Mouse (Mus musculus) neural tube, embryonic 15.5 days (tissue): ENCODE data around the gene Tnfrsf12a. TPM values are rescaled to one million over a fixed set of nuclear protein-coding genes. Genes with fewer than 3 reads are reported as not detected.
A peak's percentile ranks its signal among the peaks of the same experiment; 100 is the strongest.

Source experiments
- ATAC-seq: fragments of 200-750 bp; cut with Nextera tagmentation; 2 replicates; pipeline ENCODE4 v1.8.0; 2017; ENCODE audit warnings: mild to moderate bottlenecking, moderate TSS enrichment, moderate library complexity; ENCODE audit not compliant: low FRiP score
- H3K27ac ChIP-seq: fragments of 300-500 bp; sonication (generic); replicated peaks from 2 replicates; pipeline ENCODE4 v1.5.1; 2015; ENCODE audit warnings: mild to moderate bottlenecking, inconsistent platforms
- H3K27me3 ChIP-seq: fragments of 300-500 bp; sonication (generic); replicated peaks from 2 replicates; pipeline ENCODE4 v1.6.1; 2015; ENCODE audit warnings: inconsistent platforms
- H3K36me3 ChIP-seq: fragments of 300-500 bp; sonication (generic); 2 replicates; pipeline ENCODE4 v1.6.1; 2015; ENCODE audit warnings: inconsistent platforms
- H3K4me1 ChIP-seq: fragments of 300-500 bp; sonication (generic); 2 replicates; pipeline ENCODE4 v1.6.1; 2015; ENCODE audit warnings: inconsistent platforms
- H3K4me2 ChIP-seq: fragments of 300-500 bp; sonication (generic); 2 replicates; pipeline ENCODE4 v1.6.1; 2015; ENCODE audit warnings: inconsistent platforms, mild to moderate bottlenecking, moderate library complexity
- H3K4me3 ChIP-seq: fragments of 300-500 bp; sonication (generic); replicated peaks from 2 replicates; pipeline ENCODE4 v1.5.1; 2015; ENCODE audit warnings: mild to moderate bottlenecking, inconsistent platforms
- H3K9ac ChIP-seq: fragments of 300-500 bp; sonication (generic); replicated peaks from 2 replicates; pipeline ENCODE4 v1.6.1; 2015; ENCODE audit warnings: mild to moderate bottlenecking, inconsistent platforms
- H3K9me3 ChIP-seq: fragments of 300-500 bp; sonication (generic); replicated peaks from 2 replicates; pipeline ENCODE4 v1.6.1; 2016; ENCODE audit warnings: inconsistent platforms
- WGBS: fragments of 180-500 bp; shearing (Covaris S2); methylation state at CpG from one replicate; pipeline ENCODE4 v1.1.7; 2015; ENCODE audit warnings: mixed read lengths; 5-methylcytosine and 5-hydroxymethylcytosine counted together
- polyA plus RNA-seq: library from polyadenylated mRNA; unstranded; fragments of >200 nt; fragmentation: Nextera tagmentation; extraction: Ambion mirVana; gene quantifications from 2 replicates; pipeline ENCODE4 v1.2.1, GENCODE M21; 2015

The Tnfrsf12a gene
- 9.1 and 9.5 TPM in 2 replicates for polyA plus RNA-seq

DNA sequence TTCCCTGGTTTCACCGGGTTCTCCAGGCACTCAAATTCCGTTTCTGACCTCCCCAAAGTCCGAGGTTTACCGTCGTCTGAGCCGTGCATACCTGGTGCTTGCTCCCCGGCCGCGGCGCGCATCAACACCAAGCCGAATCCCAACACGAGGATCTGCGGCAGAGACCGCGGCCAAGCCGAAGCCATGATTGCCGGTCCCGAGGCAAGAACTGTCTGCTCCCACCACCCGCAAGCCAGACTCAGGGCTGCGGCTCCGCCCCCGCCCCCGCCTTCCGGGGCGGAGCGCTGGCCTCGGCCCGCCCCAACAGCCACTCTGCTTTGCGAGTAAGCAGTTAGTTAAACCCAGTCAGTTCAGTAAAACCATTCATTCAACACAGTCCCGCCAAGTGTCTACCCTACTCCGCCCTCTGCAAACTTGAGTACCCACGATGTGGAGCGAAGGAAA lies at the start of gene Tnfrsf12a:
TSS of gene Tnfrsf12a (minus strand) at position 233 of the 444 bp plus-strand sequence.
- Histone ChIP-seq H3K4me1 (peaks cover 54% of the 10 kb centered on the region), H3K27ac (no peak within 1 kb of the TSS), H3K9ac (peak within 1 kb of the TSS; percentile 57), H3K4me2 (peak within 1 kb of the TSS; percentile 95), H3K4me3 (peak within 1 kb of the TSS; percentile 53), H3K36me3 (no peaks in the 10 kb centered on the region), H3K27me3 (peaks cover 66% of the 10 kb centered on the region), H3K9me3 (no peaks in the 10 kb centered on the region)
- peak; percentile 21; the same call in 1 of the 2 replicates for ATAC-seq
- under 1% methylated on average over 34 of the region's 34 CpGs for WGBS

GRCm38 (mm10) chr17:23726758-23727142 lies 49.5 kb upstream of the Tnfrsf12a start:
- under 1% methylated on average over 20 of the region's 20 CpGs for WGBS
- peak overlapping the region; percentile 61 for H3K9ac ChIP-seq
- H3K4me1 ChIP-seq, result peaks cover 11% of the 10 kb centered on the region
- no peaks in the 10 kb centered on the region for H3K9me3 ChIP-seq
- no peaks in the 10 kb centered on the region for H3K36me3 ChIP-seq
- peak overlapping the region; percentile 88 for H3K4me3 ChIP-seq
- no peaks in the 10 kb centered on the region for H3K27me3 ChIP-seq
- peak; percentile 82 for ATAC-seq
- peak overlapping the region; percentile 73 for H3K27ac ChIP-seq
- peak overlapping the region; percentile 96 for H3K4me2 ChIP-seq

DNA sequence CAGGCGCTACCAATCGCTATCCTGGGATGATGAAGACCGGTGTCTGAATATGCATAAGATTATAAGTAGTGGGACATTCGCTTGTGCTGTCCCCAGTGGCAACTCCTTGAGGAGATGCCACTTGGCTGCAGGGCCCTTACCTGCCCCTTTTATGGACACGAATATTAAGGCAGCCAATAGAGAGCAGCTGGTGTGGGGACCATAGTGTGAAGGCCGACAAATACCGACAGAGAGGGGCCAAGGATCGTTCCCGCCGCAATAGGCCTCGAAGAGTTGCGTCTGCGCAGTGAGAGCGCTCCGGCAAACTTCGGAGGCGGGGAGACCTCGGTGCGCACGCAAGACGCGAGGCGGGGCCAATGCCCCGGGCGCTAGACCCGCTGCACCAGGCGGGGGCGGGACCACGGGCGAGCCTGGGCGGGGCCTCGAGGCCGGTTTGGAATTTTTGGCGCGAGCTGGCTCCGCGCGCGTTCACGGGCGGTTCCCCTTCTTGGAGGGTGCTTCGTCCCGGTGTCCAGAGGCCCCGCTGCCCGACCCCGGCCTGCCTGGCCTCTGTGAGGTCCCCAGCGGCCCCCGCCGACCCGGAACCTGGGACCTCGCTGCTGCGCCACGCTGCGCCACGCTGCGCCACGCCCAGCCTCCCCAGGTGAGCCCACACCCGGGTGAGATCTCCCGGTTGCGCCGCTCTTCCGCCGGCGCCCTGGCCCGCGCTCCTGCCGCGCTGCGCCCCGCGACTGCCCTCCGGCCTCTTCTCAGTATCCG lies 48.9 kb upstream of the Tnfrsf12a start, which contains the start of gene Pkmyt1:
TSS of gene Pkmyt1 (plus strand) at position 338 of the 759 bp plus-strand sequence.
- under 1% methylated on average over 73 of the region's 73 CpGs for WGBS
- ATAC-seq, result peak; percentile 95
- H3K9ac ChIP-seq, result peak within 1 kb of the TSS; percentile 61

GRCm38 (mm10) chr17:23725477-23725876 lies 48.2 kb upstream of the Tnfrsf12a start:
- Histone ChIP-seq H3K9ac (peak overlapping the region; percentile 44), H3K4me1 (peaks cover 11% of the 10 kb centered on the region), H3K9me3 (no peaks in the 10 kb centered on the region), H3K4me2 (peak overlapping the region; percentile 96), H3K4me3 (peak overlapping the region; percentile 88), H3K27me3 (no peaks in the 10 kb centered on the region), H3K27ac (peak overlapping the region; percentile 73), H3K36me3 (no peaks in the 10 kb centered on the region)
- 59% methylated on average over 4 of the region's 4 CpGs for WGBS
- ATAC-seq, result no peak

More for the DNA sequence above, 48.9 kb upstream of the Tnfrsf12a start, which contains the start of gene Pkmyt1:
- Histone ChIP-seq H3K4me1 (peaks cover 11% of the 10 kb centered on the region), H3K27me3 (no peaks in the 10 kb centered on the region), H3K4me3 (peak within 1 kb of the TSS; percentile 88), H3K9me3 (no peaks in the 10 kb centered on the region), H3K36me3 (no peaks in the 10 kb centered on the region), H3K27ac (peak within 1 kb of the TSS; percentile 73), H3K4me2 (peak within 1 kb of the TSS; percentile 96)

DNA sequence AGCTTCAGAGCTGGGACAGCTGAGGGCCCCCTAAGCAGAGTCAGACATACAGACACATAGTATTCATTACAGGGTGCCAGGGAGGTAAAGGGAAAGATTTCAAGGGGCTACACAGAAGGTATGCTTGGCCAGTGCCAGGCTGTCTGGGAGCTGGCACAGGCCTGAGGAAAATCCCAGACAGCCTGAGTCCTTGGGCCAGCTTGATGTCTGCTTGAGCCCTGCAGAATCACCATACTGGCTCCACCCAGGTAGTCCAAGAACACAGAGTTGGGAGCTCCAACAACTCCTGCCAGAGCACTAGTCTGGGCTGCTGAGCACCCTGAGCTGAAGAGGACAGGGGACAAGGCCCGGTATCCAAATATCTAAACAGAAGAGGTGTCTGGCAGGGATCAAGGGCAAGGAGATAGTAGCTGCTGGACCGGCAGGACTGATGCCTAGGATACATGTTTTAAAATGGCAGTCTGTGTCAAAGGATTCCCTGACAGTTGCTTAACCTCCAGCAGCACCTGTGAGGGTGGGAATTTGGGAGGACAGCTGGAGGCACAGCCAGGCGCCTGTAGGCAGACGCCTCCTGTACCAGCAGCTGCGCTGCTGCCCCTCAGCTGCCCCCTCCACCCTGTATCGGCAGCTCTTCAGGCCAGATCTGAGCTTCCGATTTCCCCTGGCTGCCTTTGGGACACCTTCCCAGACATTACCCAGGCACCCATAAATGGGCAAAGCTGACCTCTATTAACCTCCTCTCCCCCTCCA lies 45.3 kb upstream of the Tnfrsf12a start, which contains the start of gene 1520401A03Rik:
TSS of gene 1520401A03Rik (minus strand) at position 408 of the 750 bp plus-strand sequence.
- H3K9ac ChIP-seq, result no peak within 1 kb of the TSS
- H3K4me3 ChIP-seq, result no peak within 1 kb of the TSS
- H3K36me3 ChIP-seq, result no peaks in the 10 kb centered on the region
- peaks cover 11% of the 10 kb centered on the region for H3K4me1 ChIP-seq
- H3K9me3 ChIP-seq, result no peaks in the 10 kb centered on the region
- no peak within 1 kb of the TSS for H3K4me2 ChIP-seq
- H3K27ac ChIP-seq, result no peak within 1 kb of the TSS
- no peak for ATAC-seq
- H3K27me3 ChIP-seq, result no peaks in the 10 kb centered on the region
- WGBS, result 74% methylated on average over 7 of the region's 7 CpGs

GRCm38 (mm10) chr17:23721886-23722285 lies 44.6 kb upstream of the Tnfrsf12a start:
- 83% methylated on average over 2 of the region's 2 CpGs for WGBS
- no peak overlapping the region for H3K4me3 ChIP-seq
- no peak overlapping the region for H3K27ac ChIP-seq
- H3K27me3 ChIP-seq, result no peaks in the 10 kb centered on the region
- no peak overlapping the region for H3K4me2 ChIP-seq
- H3K36me3 ChIP-seq, result no peaks in the 10 kb centered on the region
- no peaks in the 10 kb centered on the region for H3K9me3 ChIP-seq
- ATAC-seq, result no peak
- H3K9ac ChIP-seq, result no peak overlapping the region
- peaks cover 9% of the 10 kb centered on the region for H3K4me1 ChIP-seq

DNA sequence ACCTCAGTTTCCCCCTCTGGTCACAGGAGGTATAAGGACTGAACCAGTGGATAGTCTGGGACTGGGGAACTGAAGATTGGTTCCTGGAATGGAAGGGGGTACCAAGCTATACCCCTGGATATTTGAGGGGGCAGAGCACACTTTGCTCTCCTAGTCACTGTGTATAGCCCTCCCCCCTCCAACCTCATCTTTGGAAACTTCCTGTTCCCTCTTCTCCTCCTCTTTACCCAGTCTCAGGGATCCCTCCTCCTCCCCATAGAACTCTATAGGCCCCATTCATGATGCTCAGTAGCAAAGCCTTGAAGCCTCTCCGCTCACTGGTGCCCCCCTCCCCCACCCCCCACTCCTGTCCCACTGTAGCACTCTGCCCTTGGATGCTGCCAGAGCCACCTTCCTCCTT lies 42.2 kb upstream of the Tnfrsf12a start:
- Histone ChIP-seq H3K9me3 (no peaks in the 10 kb centered on the region), H3K4me1 (no peaks in the 10 kb centered on the region), H3K27me3 (0 out of 2 replicates have a peak, but pooled peaks cover under 1% of the 10 kb centered on the region), H3K9ac (no peak overlapping the region), H3K36me3 (no peaks in the 10 kb centered on the region), H3K4me3 (no peak overlapping the region), H3K4me2 (no peak overlapping the region), H3K27ac (no peak overlapping the region)
- 0% methylated on average over 1 of the region's 1 CpGs for WGBS
- no peak for ATAC-seq

GRCm38 (mm10) chr17:23717003-23717402 lies 39.7 kb upstream of the Tnfrsf12a start:
- 63% methylated on average over 2 of the region's 2 CpGs for WGBS

DNA sequence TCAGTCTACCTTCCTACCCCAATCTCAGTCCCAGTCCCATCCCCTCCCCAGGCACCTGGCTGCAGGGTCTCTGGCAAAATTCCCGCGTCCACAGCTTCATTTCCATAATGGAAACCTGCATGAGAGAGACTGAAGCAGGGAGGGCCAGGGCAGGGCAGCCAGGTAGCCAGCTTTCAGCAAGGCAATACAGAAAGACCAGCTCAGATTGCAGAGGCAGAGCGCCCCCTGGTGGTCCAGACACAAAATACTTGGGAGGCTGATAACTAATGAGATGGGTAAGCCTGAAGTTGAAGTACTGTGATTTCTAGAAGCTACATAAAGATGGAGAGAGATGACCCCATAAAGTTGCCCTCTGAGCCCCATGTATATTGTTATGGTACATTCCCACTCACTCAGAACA lies 28.9 kb upstream of the Tnfrsf12a start:
- WGBS, result 0% methylated on average over 3 of the region's 3 CpGs
- Histone ChIP-seq H3K9me3 (no peaks in the 10 kb centered on the region), H3K36me3 (no peaks in the 10 kb centered on the region), H3K4me2 (no peak overlapping the region), H3K4me3 (no peak overlapping the region), H3K9ac (no peak overlapping the region), H3K4me1 (no peaks in the 10 kb centered on the region), H3K27ac (no peak overlapping the region), H3K27me3 (peaks cover 10% of the 10 kb centered on the region)
- no peak for ATAC-seq

More at GRCm38 (mm10) chr17:23717003-23717402, 39.7 kb upstream of the Tnfrsf12a start:
- no peak for ATAC-seq
- H3K4me2 ChIP-seq, result no peak overlapping the region
- H3K4me1 ChIP-seq, result no peaks in the 10 kb centered on the region
- H3K36me3 ChIP-seq, result no peaks in the 10 kb centered on the region
- no peak overlapping the region for H3K4me3 ChIP-seq
- H3K9me3 ChIP-seq, result no peaks in the 10 kb centered on the region
- 0 out of 2 replicates have a peak, but pooled peaks cover 2% of the 10 kb centered on the region for H3K27me3 ChIP-seq
- H3K27ac ChIP-seq, result no peak overlapping the region
- no peak overlapping the region for H3K9ac ChIP-seq

DNA sequence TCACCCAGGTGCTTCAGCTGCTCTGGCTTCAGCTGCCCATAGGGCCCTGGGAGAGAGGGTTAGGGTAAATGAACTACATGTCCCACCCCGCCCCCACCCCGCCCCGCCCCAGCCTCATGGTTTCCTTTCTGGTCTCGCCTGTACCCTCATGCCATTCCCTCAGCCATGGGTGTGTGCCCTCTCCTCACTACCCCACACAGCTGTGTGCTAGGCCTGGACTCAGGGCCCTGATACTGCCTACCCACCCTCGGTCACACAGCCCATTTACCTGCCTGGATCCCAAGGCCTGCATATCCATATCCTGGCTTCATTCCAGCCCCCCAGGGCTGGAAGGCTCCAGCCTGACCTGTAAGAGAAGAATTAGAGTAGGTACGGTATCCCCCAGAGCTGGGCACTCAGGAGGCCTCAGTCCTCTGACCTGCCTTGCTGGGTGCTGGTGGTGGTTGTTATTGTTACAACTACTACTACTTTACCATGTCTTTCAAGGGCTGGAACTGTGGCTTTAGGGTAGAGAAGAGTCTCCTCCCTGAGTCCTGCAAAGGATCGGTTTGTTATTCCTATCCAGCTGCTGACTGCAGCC lies 28.3 kb upstream of the Tnfrsf12a start:
- no peak for ATAC-seq
- Histone ChIP-seq H3K27ac (no peak overlapping the region), H3K4me1 (no peaks in the 10 kb centered on the region), H3K4me2 (no peak overlapping the region), H3K9me3 (no peaks in the 10 kb centered on the region), H3K9ac (no peak overlapping the region), H3K27me3 (peaks cover 10% of the 10 kb centered on the region), H3K4me3 (no peak overlapping the region), H3K36me3 (no peaks in the 10 kb centered on the region)
- WGBS, result 81% methylated on average over 7 of the region's 7 CpGs

GRCm38 (mm10) chr17:23704741-23705140 lies 27.5 kb upstream of the Tnfrsf12a start:
- no peak overlapping the region for H3K9ac ChIP-seq
- H3K4me1 ChIP-seq, result peaks cover 4% of the 10 kb centered on the region
- no peaks in the 10 kb centered on the region for H3K36me3 ChIP-seq
- no peak overlapping the region for H3K27ac ChIP-seq
- no peak overlapping the region for H3K4me3 ChIP-seq
- no peaks in the 10 kb centered on the region for H3K9me3 ChIP-seq
- ATAC-seq, result no peak
- no peak overlapping the region for H3K4me2 ChIP-seq
- peaks cover 10% of the 10 kb centered on the region for H3K27me3 ChIP-seq
- 42% methylated on average over 7 of the region's 7 CpGs for WGBS
